Comparison of ENCODE assay signal across 25 mouse cellular contexts in genomic region chr9:120283556-120283955, GRCm38 (mm10). TPM values are rescaled to one million over a fixed set of nuclear protein-coding genes. Genes with fewer than 3 reads are reported as not detected.
A peak's percentile ranks its signal among the peaks of the same experiment; 100 is the strongest.
DNase-seq lines count a peak whose midpoint lies in the region; ATAC-seq lines count a peak whose summit lies in the region.
"Had no signal": no experiment of that assay in that cellular context is flagged by ENCODE, and none has a peak within 500 bp of the region (broad histone marks: within the 10 kb centered on the region; RNA-seq: fewer than 3 reads in every experiment).

No protein-coding gene starts in this region.

- no peaks in the 10 kb centered on the region for H3K36me3 ChIP-seq in hindbrain, embryonic 11.5 days (ENCODE audit: control insufficient read depth, insufficient read depth, low read length)
- H3K36me3 ChIP-seq in intestine, embryonic 16.5 days (ENCODE audit: control insufficient read depth, insufficient read depth, low read length) = no peaks in the 10 kb centered on the region
- H3K36me3 ChIP-seq: forebrain, embryonic 12.5 days; G1E; hindbrain, embryonic 13.5 days; midbrain, embryonic 13.5 days; neural tube, embryonic 12.5 days had no signal

- WGBS in hindbrain, embryonic 11.5 days = 93% methylated on average over 12 of the region's 12 CpGs
- WGBS in intestine, embryonic 16.5 days = 90% methylated on average over 12 of the region's 12 CpGs

- H3K9ac ChIP-seq in hindbrain, embryonic 11.5 days (ENCODE audit: low read depth, low read length) = no peak overlapping the region
- H3K9ac ChIP-seq in intestine, embryonic 16.5 days (ENCODE audit: low read depth, low read length) = no peak overlapping the region
- H3K9ac ChIP-seq: forebrain, embryonic 12.5 days; hindbrain, embryonic 13.5 days; midbrain, embryonic 13.5 days; neural tube, embryonic 12.5 days had no signal

- no peak overlapping the region for H3K4me2 ChIP-seq in hindbrain, embryonic 11.5 days (replicated peaks; ENCODE audit: low read depth, low read length)
- no peak overlapping the region for H3K4me2 ChIP-seq in intestine, embryonic 16.5 days (ENCODE audit: low read depth, low read length)
- H3K4me2 ChIP-seq: forebrain, embryonic 12.5 days; heart, embryonic 11.5 days; hindbrain, embryonic 13.5 days; liver, embryonic 11.5 days; midbrain, embryonic 13.5 days; neural tube, embryonic 12.5 days had no signal

- no peak overlapping the region for H3K4me3 ChIP-seq in hindbrain, embryonic 11.5 days (ENCODE audit: low read depth, low read length)
- H3K4me3 ChIP-seq in intestine, embryonic 16.5 days (ENCODE audit: low read length) = no peak overlapping the region
- H3K4me3 ChIP-seq: forebrain, embryonic 12.5 days; hindbrain, embryonic 13.5 days; midbrain, embryonic 13.5 days; neural tube, embryonic 12.5 days had no signal

- no peaks in the 10 kb centered on the region for H3K27me3 ChIP-seq in hindbrain, embryonic 11.5 days (ENCODE audit: control insufficient read depth, insufficient read depth, low read length)
- H3K27me3 ChIP-seq in intestine, embryonic 16.5 days (replicated peaks; ENCODE audit: control insufficient read depth, insufficient read depth, low read length) = no peaks in the 10 kb centered on the region
- H3K27me3 ChIP-seq: forebrain, embryonic 12.5 days; hindbrain, embryonic 13.5 days; neural tube, embryonic 12.5 days had no signal

- no peaks in the 10 kb centered on the region for H3K9me3 ChIP-seq in hindbrain, embryonic 11.5 days (ENCODE audit: control insufficient read depth, low read length)
- H3K9me3 ChIP-seq in intestine, embryonic 16.5 days (ENCODE audit: control insufficient read depth, low read length) = 0 out of 2 replicates have a peak, but pooled peaks cover 3% of the 10 kb centered on the region
- H3K9me3 ChIP-seq: forebrain, embryonic 12.5 days; G1E; midbrain, embryonic 13.5 days; neural tube, embryonic 12.5 days had no signal

- no peak for ATAC-seq in hindbrain, embryonic 11.5 days (ENCODE audit: low FRiP score)
- ATAC-seq in intestine, embryonic 16.5 days = no peak
- ATAC-seq: inflammation-experienced regulatory T-cells, adult 6 months; midbrain, embryonic 13.5 days had no signal

- no peaks in the 10 kb centered on the region for H3K4me1 ChIP-seq in hindbrain, embryonic 11.5 days (replicated peaks; ENCODE audit: control insufficient read depth, insufficient read depth, low read length)
- no peaks in the 10 kb centered on the region for H3K4me1 ChIP-seq in intestine, embryonic 16.5 days (ENCODE audit: control insufficient read depth, insufficient read depth, low read length)
- H3K4me1 ChIP-seq: forebrain, embryonic 12.5 days; hindbrain, embryonic 13.5 days; neural tube, embryonic 12.5 days had no signal

- H3K27ac ChIP-seq in hindbrain, embryonic 11.5 days (ENCODE audit: low read depth, low read length) = no peak overlapping the region
- no peak overlapping the region for H3K27ac ChIP-seq in intestine, embryonic 16.5 days (ENCODE audit: low read length)
- H3K27ac ChIP-seq: forebrain, embryonic 12.5 days; hindbrain, embryonic 13.5 days; midbrain, embryonic 13.5 days; neural tube, embryonic 12.5 days had no signal

- peak; percentile 26 to 68 for DNase-seq in layer of hippocampus, adult 18-20 months (ENCODE audit: low spot score in 2 of 2)
- DNase-seq in layer of hippocampus, postnatal 10 days (ENCODE audit: low spot score in 2 of 2) = no peak
- DNase-seq in frontal cortex, adult 2 months (ENCODE audit: extremely low spot score in 1 of 2, low spot score in 1 of 2) = peak; percentile 55 to 73
- peak; percentile 57 to 71 for DNase-seq in left cerebral cortex, adult 9 months (ENCODE audit: low spot score in 2 of 2)
- peak; percentile 56 for DNase-seq in right cerebral cortex, postnatal 25 days
- DNase-seq in embryo, embryonic 10 days (ENCODE audit: low spot score) = no peak
- DNase-seq in hindbrain, embryonic 11.5 days (ENCODE audit: low spot score) = no peak
- DNase-seq: adrenal gland, postnatal 36 days; cerebellum, adult 2 months; heart, postnatal 14 days; kidney, adult 9 months; kidney, postnatal 25 days; lung, adult 18-20 months; lung, postnatal 14 days; thymus, postnatal 36 days had no signal

RNA-seq across cellular contexts. Expression of gene Myrip, which starts 17.8 kb away (rescaled TPM):
- 10 to 100 TPM; 55.9 to 64.3 TPM for total RNA-seq in layer of hippocampus, adult 18-20 months (2021)
- 10 to 100 TPM; 42.8 to 45.5 TPM for total RNA-seq in layer of hippocampus, postnatal 10 days (2021)
- 27.7 and 30.2 TPM in 2 replicates for polyA plus RNA-seq in frontal cortex, adult 2 months (2012; rRNA removed)
- 0.25 and 0.66 TPM in 2 replicates for polyA plus RNA-seq in hindbrain, embryonic 11.5 days (2014; fragmentation: Nextera tagmentation; extraction: Ambion mirVana)
- polyA plus RNA-seq in intestine, embryonic 16.5 days (2015; fragmentation: Nextera tagmentation; extraction: Ambion mirVana) = 0.87 and 0.94 TPM in 2 replicates
- total RNA-seq: megakaryocyte, adult 5-6 weeks had no signal
- polyA plus RNA-seq: G1E; inflammation-experienced regulatory T-cells, adult 6 months had no signal

Comparison
In these comparisons a context has a peak if more than half of its experiments do, and no peak if none do; other contexts are left out.
1. DNase-seq: peak in layer of hippocampus, adult 18-20 months (2 of 2), frontal cortex, adult 2 months (2 of 2), left cerebral cortex, adult 9 months (2 of 2) and right cerebral cortex, postnatal 25 days (single experiment); none in layer of hippocampus, postnatal 10 days (0 of 2), embryo, embryonic 10 days (single experiment) and hindbrain, embryonic 11.5 days (single experiment).
2. RNA of gene Myrip, which starts 17.8 kb away (polyA plus RNA-seq): 27.7 to 30.2 TPM in frontal cortex, adult 2 months; 0.87 to 0.94 TPM in intestine, embryonic 16.5 days and 0.25 to 0.66 TPM in hindbrain, embryonic 11.5 days; every median in the first group is over 10 times any median in the second.